Mouse (Mus musculus): ENCODE data around the gene Gm49359. TPM values are rescaled to one million over a fixed set of nuclear protein-coding genes. Genes with fewer than 3 reads are reported as not detected.

Gene Gm49359
- polyA plus RNA-seq (2012; rRNA removed): 4.8 and 9.6 TPM in 2 replicates

GRCm38 (mm10) chr13:62466424-62467334, at the start of gene Gm49359:
Gene Gm49359 (minus strand): TSS chr13:62466832.

Other genes starting within 250 kb of the Gm49359 start
- gene Gm3604, start 83.7 kb downstream of the Gm49359 start, polyA plus RNA-seq (2012; rRNA removed): 0.82 and 2.3 TPM in 2 replicates
- not detected in 2 replicates for gene Zfp935, start 91.7 kb upstream of the Gm49359 start, polyA plus RNA-seq (2012; rRNA removed)
- gene Zfp934, start 104.4 kb upstream of the Gm49359 start, polyA plus RNA-seq (2012; rRNA removed): 9.7 and 17.0 TPM in 2 replicates
- 4.2 and 9.9 TPM in 2 replicates for gene 6720489N17Rik, start 157.3 kb upstream of the Gm49359 start, polyA plus RNA-seq (2012; rRNA removed)